Mouse (Mus musculus) left cerebral cortex, postnatal 36 days (tissue): ENCODE results near the gene Cnr2. TPM values are rescaled to one million over a fixed set of nuclear protein-coding genes. Genes with fewer than 3 reads are reported as not detected.

Experiments used
- DNase-seq, 2 experiments: peaks; one replicate each; pipeline ENCODE4 v3.0.0; 2021 to 2022; ENCODE audit warnings: low spot score in 2 of 2, mixed read lengths in 1 of 2
- intact Hi-C: fragments of 180-260 bp; cut with DNase I; formaldehyde crosslinking; loops from one replicate; pipeline ENCODE4 v1.15.1; 2025
- total RNA-seq, 2 experiments: library from RNA; stranded (reverse); gene quantifications; 2 replicates each; pipeline ENCODE4 v1.2.3; 2021

Gene Cnr2
- total RNA-seq, 2 experiments from 2014 or later, result 0.12 to 0.14 TPM

DNA sequence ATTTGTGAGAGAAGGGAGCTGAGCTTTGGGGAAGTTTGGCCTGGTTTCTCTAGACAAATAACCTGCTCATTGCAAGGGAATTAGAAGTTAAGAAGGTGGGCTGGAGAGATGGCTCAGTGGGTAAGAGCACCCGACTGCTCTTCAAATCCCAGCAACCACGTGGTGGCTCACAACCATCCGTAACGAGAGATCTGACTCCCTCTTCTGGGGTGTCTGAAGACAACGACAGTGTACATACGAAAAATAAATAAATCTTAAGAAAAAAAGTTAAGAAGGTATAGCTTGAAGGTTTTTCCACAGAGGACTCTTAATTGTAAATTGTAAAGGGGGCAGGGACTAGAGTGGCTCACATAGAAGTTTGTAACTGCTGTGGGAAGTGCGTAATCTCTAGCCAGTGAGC lies 19.6 kb upstream of the Cnr2 start:
- intact Hi-C loops, result no loop called here
- DNase-seq, result no peak

DNA sequence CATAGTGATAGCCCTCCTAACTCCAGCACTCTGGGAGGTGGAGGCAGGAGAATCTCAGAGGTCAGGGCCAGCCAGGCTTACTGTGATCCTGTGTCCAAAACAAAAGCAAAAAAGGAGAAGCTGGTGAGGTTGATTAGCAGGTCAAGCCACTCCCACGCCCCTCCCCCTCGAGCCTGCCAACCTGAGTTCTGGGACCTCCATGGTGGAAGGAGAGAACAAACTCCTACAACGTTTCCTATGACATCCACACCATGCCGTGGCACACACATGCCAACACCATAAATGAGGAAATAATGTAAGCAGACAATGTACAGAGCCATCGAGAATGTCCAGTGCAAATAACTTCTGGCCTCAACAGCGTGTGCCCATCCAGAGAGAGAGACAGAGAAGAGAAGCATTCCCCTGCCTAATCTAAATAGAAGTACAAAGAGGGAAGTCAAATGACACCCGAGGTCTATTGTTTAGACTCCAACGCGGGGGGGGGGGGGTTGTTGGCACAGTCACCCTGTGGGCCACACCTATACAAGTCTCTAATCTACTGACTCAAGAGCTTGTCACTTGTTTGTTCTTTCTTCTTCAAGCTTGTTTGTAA lies 19.1 kb upstream of the Cnr2 start:
- no peak for DNase-seq

GRCm38 (mm10) chr4:135876583-135877020 lies 18.6 kb upstream of the Cnr2 start:
- DNase-seq, result peak; percentile 78 to 86
- intact Hi-C loops, result loop anchor here (1.0 kb wide), 1 partner anchor 75 kb away; no protein-coding TSS in a partner anchor

More for the DNA sequence above, 19.1 kb upstream of the Cnr2 start:
- intact Hi-C loops, result no loop called here

DNA sequence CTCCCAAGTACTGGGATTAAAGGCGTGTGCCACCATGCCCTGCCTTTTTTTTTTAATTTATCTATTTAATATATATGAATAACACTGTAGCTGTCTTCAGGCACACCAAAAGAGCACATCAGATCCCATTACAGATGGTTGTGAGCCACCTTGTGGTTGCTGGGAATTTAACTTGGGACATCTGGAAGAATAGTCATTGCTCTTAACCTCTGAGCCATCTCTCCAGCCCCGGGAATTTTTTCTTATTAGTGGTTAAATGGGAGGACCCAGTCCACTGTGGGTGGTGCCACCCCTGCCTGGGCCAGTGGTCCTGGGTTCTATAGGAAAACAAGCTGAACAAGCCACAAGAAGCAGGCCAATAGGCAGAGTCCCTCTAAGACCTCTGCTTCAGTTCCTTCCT lies 17.5 kb upstream of the Cnr2 start:
- intact Hi-C loops, result loop anchor here (1.0 kb wide), 1 partner anchor 76 kb away; no protein-coding TSS in a partner anchor
- no peak for DNase-seq

GRCm38 (mm10) chr4:135879021-135879420 lies 16.2 kb upstream of the Cnr2 start:
- intact Hi-C loops, result no loop called here
- no peak for DNase-seq

DNA sequence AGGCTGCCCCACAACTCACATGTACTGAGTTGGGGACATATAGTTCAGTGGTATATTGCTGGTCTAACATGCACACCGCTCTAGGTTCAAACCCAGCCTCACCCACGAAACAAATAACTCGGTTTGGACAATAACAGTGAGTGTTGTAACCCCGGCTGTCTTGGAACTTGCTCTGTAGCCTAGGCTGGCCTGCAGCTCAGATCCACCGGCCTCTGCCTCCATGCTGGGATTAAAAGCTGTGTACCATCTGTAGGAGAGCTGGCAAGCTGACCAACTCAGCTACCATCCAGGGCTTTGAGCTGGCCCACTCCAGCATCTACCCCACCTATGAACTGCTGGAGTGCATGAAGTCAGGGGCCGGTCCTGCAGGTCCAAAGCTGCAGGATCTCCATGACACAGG lies 15.2 kb upstream of the Cnr2 start:
- intact Hi-C loops, result no loop called here
- no peak for DNase-seq

DNA sequence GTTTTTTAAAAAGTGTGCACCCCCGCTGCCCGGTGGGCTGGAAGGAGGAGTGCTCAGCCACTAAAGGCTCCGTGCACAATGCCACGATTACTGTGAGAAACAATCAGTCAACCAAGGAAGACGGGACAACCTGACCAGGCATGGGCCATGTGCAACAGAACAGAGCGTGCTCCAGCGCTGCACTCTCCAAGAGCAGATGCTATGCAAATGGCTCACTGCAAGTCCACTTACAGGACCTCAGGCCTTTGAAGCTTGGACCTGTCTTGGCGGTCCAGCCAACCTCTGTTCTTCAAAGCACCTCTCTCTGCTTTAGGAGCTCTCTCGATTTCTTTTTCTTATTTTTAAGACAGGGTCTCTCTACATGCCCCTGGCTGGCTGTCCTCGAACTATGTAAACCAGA lies 14.6 kb upstream of the Cnr2 start:
- no peak for DNase-seq
- intact Hi-C loops, result no loop called here

DNA sequence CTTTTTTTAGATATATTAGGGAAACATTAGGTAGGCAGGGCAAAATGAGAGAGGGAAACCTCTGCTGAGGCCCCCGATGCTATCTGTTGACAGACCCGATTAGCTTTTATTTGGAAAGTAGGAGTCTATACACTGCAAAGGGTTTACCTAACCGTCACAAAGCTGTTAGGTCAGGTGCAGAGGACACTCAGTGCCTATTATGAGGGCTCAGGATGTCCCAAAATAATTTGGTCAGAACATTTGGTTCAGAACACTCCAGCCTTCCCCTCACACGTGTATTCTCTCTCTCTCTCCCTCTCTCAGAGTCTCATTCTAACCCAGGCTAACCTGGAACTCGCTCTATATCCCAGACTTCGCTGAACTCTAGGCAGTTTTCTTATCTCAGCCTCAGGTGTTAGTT lies 13.2 kb upstream of the Cnr2 start:
- DNase-seq, result no peak

GRCm38 (mm10) chr4:135883401-135883851 lies 11.8 kb upstream of the Cnr2 start:
- no peak for DNase-seq
- intact Hi-C loops, result no loop called here

More for the DNA sequence above, 13.2 kb upstream of the Cnr2 start:
- intact Hi-C loops, result no loop called here

- intact Hi-C loops, result no loop called here
- no peak for DNase-seq
Measured at GRCm38 (mm10) chr4:135883881-135884516, 11.2 kb upstream of the Cnr2 start.

DNA sequence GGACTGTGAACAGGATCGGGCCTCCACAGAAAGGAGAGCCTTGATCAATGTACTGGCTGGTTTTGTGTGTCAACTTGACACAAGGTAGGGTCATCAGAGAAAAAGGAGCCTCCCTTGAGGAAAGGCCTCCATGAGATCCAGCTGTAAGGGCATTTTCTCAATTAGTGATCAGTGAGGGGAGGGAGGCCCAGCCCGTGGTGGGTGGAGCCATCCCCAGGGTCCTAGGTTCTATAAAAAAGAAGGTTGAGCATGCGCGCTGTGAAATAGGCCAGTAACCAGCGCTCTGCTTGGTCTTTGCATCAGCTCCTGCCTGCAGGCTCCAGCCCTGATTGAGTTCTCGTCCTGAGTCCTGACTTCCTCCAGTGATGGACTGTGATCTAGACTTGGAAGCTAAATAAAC lies 10.7 kb upstream of the Cnr2 start:
- DNase-seq, result no peak
- intact Hi-C loops, result no loop called here

DNA sequence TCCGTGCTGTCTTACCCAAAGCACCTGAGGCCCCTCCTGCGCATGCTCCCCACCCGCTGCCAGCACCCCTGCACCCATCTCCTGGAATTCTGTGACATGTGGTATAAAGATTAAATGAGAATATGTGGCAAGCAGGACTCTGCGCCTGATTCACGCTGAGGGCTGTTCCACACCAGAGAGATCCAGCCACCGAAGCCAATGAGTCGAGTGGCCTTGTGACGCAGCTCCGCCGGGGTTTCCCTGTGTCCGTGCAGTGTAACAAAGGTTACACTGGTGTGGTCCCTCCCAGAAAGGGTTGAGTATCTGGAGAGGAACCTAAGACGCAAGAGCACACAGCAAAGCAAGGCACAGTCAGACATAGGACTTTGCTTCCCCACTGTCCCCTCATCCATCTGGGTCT lies 9.5 kb upstream of the Cnr2 start:
- no peak for DNase-seq
- intact Hi-C loops, result loop anchor here (5.0 kb wide), 1 partner anchor 37 kb away; the partner anchor contains the start of gene Fuca1

GRCm38 (mm10) chr4:135886184-135886583 lies 9.0 kb upstream of the Cnr2 start:
- intact Hi-C loops, result loop anchor here (5.0 kb wide), 1 partner anchor 36 kb away; the partner anchor contains the start of gene Fuca1

GRCm38 (mm10) chr4:135888448-135889057 lies 6.6 kb upstream of the Cnr2 start:
- no peak for DNase-seq
- intact Hi-C loops, result loop anchor here (5.0 kb wide), 1 partner anchor 34 kb away; the partner anchor contains the start of gene Fuca1

More at GRCm38 (mm10) chr4:135886184-135886583, 9.0 kb upstream of the Cnr2 start:
- DNase-seq, result no peak

- no peak for DNase-seq
- intact Hi-C loops, result loop anchor here (5.0 kb wide), 1 partner anchor 33 kb away; the partner anchor contains the start of gene Fuca1
Measured at GRCm38 (mm10) chr4:135889146-135889883, 5.9 kb upstream of the Cnr2 start.

DNA sequence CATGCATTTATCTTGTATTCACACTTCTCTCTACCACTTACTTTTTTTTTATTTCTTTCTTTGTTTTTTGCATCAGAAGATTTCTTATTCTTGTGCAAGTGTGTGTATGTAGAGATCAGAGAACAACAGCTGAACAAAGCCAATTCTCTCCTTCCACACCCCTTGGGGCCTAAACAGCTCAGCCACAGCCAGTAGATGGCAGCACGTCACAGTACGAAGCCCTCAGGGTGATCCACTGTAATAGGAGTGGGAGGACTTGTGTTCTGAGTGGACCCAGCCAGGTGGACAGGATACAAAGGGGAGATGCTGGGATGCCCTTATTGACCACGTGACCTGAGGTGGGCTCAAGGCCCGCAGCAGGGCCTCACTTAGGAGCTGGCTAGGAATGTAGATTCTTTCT lies 5.3 kb upstream of the Cnr2 start:
- intact Hi-C loops, result loop anchor here (2.0 to 5.0 kb wide), 2 partner anchors 32 to 41 kb away; partner anchors contain the start of gene Fuca1
- peak; percentile 30 to 51 for DNase-seq

DNA sequence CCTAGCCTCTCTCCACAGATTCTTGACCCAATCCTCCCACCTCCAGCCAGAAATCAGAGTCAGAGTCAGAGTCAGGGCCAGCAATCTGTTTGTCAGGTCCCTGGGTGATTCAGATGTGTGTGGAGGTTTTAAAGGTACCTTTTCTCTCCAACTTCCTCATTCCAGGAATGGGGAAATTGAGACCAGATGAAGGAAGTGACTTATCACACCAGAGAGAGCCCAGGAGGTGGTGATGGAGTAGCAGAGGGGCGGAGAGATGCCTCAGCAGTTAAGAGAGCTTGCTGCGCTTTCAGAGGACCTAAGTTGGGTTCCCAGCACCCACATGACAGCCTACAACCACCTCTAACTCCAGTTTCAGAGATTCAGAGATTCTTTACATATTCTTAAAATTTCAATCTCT lies 3.7 kb upstream of the Cnr2 start:
- no peak for DNase-seq
- intact Hi-C loops, result loop anchor here (2.0 kb wide), 1 partner anchor 39 kb away; no protein-coding TSS in a partner anchor

- no peak for DNase-seq
- intact Hi-C loops, result no loop called here
Measured at GRCm38 (mm10) chr4:135892884-135893283, 2.3 kb upstream of the Cnr2 start.

DNA sequence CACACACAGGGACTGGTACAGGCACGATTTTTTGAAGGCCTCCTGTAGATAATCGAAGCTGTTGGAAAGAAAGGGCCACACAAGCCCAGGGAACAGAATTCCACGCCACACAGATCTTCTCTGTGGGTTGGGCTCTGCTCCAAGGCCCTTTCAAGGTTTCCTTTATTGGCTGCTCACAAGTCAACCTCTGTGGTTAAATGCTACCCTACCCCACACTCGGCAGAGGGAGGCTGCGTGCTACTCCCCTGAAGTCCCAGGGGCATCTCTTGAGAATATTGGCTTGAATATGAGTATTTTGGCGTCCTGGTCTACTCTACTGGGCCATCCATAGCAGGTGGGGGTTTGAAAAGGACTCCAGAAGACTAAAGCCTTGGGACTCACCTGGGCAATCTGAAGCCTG lies 963 bp downstream of the Cnr2 start:
- no peak for DNase-seq
- intact Hi-C loops, result no loop called here
